Mouse (Mus musculus) urinary bladder, adult 18-20 months (tissue): ENCODE results near the gene Fam214b.

ENCODE experiments used
- DNase-seq, 2 experiments: peaks; one replicate each; pipeline ENCODE4 v3.0.0; 2022; ENCODE audit warnings: low spot score in 2 of 2, mixed read lengths in 2 of 2

Gene Fam214b

GRCm38 (mm10) chr4:43045659-43046302 lies at the start of gene Fam214b:
TSS of gene Fam214b (minus strand) at chr4:43046220.
- DNase-seq = peak; percentile 99 to 100

- no peak for DNase-seq
Measured at GRCm38 (mm10) chr4:43091183-43091582, 45.2 kb upstream of the Fam214b start.

GRCm38 (mm10) chr4:43089950-43090349 lies 43.9 kb upstream of the Fam214b start:
- no peak for DNase-seq

GRCm38 (mm10) chr4:43082458-43082857 lies 36.4 kb upstream of the Fam214b start:
- DNase-seq = no peak

GRCm38 (mm10) chr4:43078071-43078718 lies 32.2 kb upstream of the Fam214b start:
- no peak for DNase-seq

GRCm38 (mm10) chr4:43074923-43075322 lies 28.9 kb upstream of the Fam214b start:
- DNase-seq = no peak

GRCm38 (mm10) chr4:43065471-43065870 lies 19.5 kb upstream of the Fam214b start:
- no peak for DNase-seq

- DNase-seq = no peak
Measured at GRCm38 (mm10) chr4:43060286-43060685, 14.3 kb upstream of the Fam214b start.

- DNase-seq = no peak
Measured at GRCm38 (mm10) chr4:43059697-43060096, 13.7 kb upstream of the Fam214b start.

GRCm38 (mm10) chr4:43058753-43059654 lies 13.0 kb upstream of the Fam214b start, which contains the start of gene Unc13b:
TSS of gene Unc13b (plus strand) at chr4:43058953.
- peak; percentile 78 to 83 for DNase-seq

- DNase-seq = no peak
Measured at GRCm38 (mm10) chr4:43058392-43058752, 12.4 kb upstream of the Fam214b start.

GRCm38 (mm10) chr4:43057654-43058053 lies 11.6 kb upstream of the Fam214b start:
- DNase-seq = no peak

- DNase-seq = no peak
Measured at GRCm38 (mm10) chr4:43052627-43053026, 6.6 kb upstream of the Fam214b start.

- DNase-seq = peak in 1 of 2 experiments; percentile 57
Measured at GRCm38 (mm10) chr4:43047231-43047630, 1.2 kb upstream of the Fam214b start.

- no peak for DNase-seq
Measured at GRCm38 (mm10) chr4:43046607-43047006, 587 bp upstream of the Fam214b start.

- no peak for DNase-seq
Measured at GRCm38 (mm10) chr4:43045285-43045658, 748 bp downstream of the Fam214b start.

GRCm38 (mm10) chr4:43044673-43045072 lies 1.3 kb downstream of the Fam214b start:
- DNase-seq = peak in 1 of 2 experiments; percentile 31

GRCm38 (mm10) chr4:43043644-43044357 lies 2.2 kb downstream of the Fam214b start:
- DNase-seq = peak in 1 of 2 experiments; percentile 57

- no peak for DNase-seq
Measured at GRCm38 (mm10) chr4:43040881-43041547, 5.0 kb downstream of the Fam214b start.

- peak; percentile 82 to 95 for DNase-seq
Measured at GRCm38 (mm10) chr4:43040114-43040572, 5.9 kb downstream of the Fam214b start.

- DNase-seq = peak in 1 of 2 experiments; percentile 31
Measured at GRCm38 (mm10) chr4:43039609-43040008, 6.4 kb downstream of the Fam214b start.
